Mouse (Mus musculus) bone marrow, adult 2 months (tissue): ENCODE measurements around the gene Mcm7.

Experiments used
- CTCF ChIP-seq: fragments of 200-500 bp; IDR thresholded peaks from 2 replicates; pipeline ENCODE4 v1.5.1; 2011; ENCODE audit warnings: low read length, control low read depth; ENCODE audit not compliant: control insufficient read depth, insufficient read depth
- POLR2A ChIP-seq: fragments of 200-500 bp; IDR thresholded peaks from 2 replicates; pipeline ENCODE4 v1.6.1; 2011; ENCODE audit warnings: low read depth, mild to moderate bottlenecking, control low read depth, low read length, borderline replicate concordance; ENCODE audit not compliant: control insufficient read depth

- TF ChIP-seq POLR2A, result peak; percentile 78
- no peak for TF ChIP-seq CTCF
Observed at GRCm38 (mm10) chr5:138171695-138172491, at the start of gene Mcm7, which contains the start of gene Ap4m1.
